Mouse (Mus musculus) forebrain, embryonic 14.5 days (tissue): ENCODE results near the gene Spint2. TPM values are rescaled to one million over a fixed set of nuclear protein-coding genes. Genes with fewer than 3 reads are reported as not detected.

Experiments
- ATAC-seq: fragments of 200-750 bp; cut with Nextera tagmentation; 2 replicates; pipeline ENCODE4 v1.8.0; 2017; ENCODE audit warnings: mild to moderate bottlenecking, moderate library complexity
- DNase-seq: peaks from one replicate; pipeline ENCODE4 v3.0.0-alpha.2; 2015; ENCODE audit warnings: low spot score
- H3K27ac ChIP-seq: fragments of 300-500 bp; sonication (generic); 2 replicates; pipeline ENCODE4 v1.5.1; 2014; ENCODE audit warnings: low read depth, mild to moderate bottlenecking, control low read depth, low read length, moderate library complexity
- H3K27me3 ChIP-seq: fragments of 300-500 bp; sonication (generic); replicated peaks from 2 replicates; pipeline ENCODE4 v1.6.1; 2014; ENCODE audit warnings: low read length, control low read depth, mixed read lengths; ENCODE audit not compliant: control insufficient read depth, insufficient read depth
- H3K36me3 ChIP-seq: fragments of 300-500 bp; sonication (generic); 2 replicates; pipeline ENCODE4 v1.6.1; 2014; ENCODE audit warnings: low read length, control low read depth; ENCODE audit not compliant: control insufficient read depth, insufficient read depth
- H3K4me1 ChIP-seq: fragments of 300-500 bp; sonication (generic); 2 replicates; pipeline ENCODE4 v1.6.1; 2014; ENCODE audit warnings: antibody characterized with exemption, low read length, control low read depth; ENCODE audit not compliant: control insufficient read depth, insufficient read depth
- H3K4me2 ChIP-seq: fragments of 300-500 bp; sonication (generic); 2 replicates; pipeline ENCODE4 v1.6.1; 2014; ENCODE audit warnings: mild to moderate bottlenecking, control low read depth, low read length
- H3K4me3 ChIP-seq: fragments of 300-500 bp; sonication (generic); 2 replicates; pipeline ENCODE4 v1.5.1; 2014; ENCODE audit warnings: low read depth, low read length, control low read depth
- H3K9ac ChIP-seq: fragments of 300-500 bp; sonication (generic); 2 replicates; pipeline ENCODE4 v1.6.1; 2014; ENCODE audit warnings: mild to moderate bottlenecking, low read length, control low read depth, moderate library complexity
- H3K9me3 ChIP-seq: fragments of 300-500 bp; sonication (generic); replicated peaks from 2 replicates; pipeline ENCODE4 v1.6.1; 2016; ENCODE audit warnings: low read length, control low read depth, mixed read lengths; ENCODE audit not compliant: control insufficient read depth
- WGBS: fragments of 180-500 bp; shearing (Covaris S2); extraction: QIAGEN DNeasy Blood & Tissue Kit; methylation state at CpG from one replicate; pipeline ENCODE4 v1.1.7; 2014; 5-methylcytosine and 5-hydroxymethylcytosine counted together
- polyA plus RNA-seq: library from polyadenylated mRNA; unstranded; fragments of >200 nt; fragmentation: Nextera tagmentation; extraction: Ambion mirVana; gene quantifications from 2 replicates; pipeline ENCODE4 v1.2.1, GENCODE M21; 2014

Gene Spint2
- polyA plus RNA-seq, 1 experiment from 2014 or later, result 46.6 TPM

DNA sequence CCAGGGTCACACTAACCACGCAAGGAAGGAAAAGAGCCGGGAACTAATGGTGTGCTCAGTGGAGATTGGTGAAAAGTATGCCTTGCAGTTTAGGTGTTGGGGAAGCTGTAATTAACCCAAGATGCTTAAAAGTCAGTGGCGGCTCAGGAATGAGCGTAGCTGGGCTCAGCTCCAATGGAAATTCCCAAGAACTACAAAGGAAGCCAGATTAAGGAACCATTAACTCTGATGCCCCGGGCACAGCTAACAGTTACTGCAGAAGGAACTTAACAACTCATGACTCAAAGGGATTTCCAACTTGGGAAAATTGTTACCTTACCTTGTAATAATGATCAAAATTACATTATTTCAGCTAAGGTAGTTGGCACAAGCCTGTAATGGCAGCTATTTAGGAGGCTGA is 5.0 kb downstream of the Spint2 start:
- H3K9ac ChIP-seq, result no peak overlapping the region
- peaks cover 5% of the 10 kb centered on the region; the same call in 1 of the 2 replicates for H3K4me1 ChIP-seq
- H3K27ac ChIP-seq, result no peak overlapping the region
- no peak overlapping the region for H3K4me3 ChIP-seq
- 68% methylated on average over 5 of the region's 5 CpGs for WGBS
- H3K4me2 ChIP-seq, result no peak overlapping the region
- no peaks in the 10 kb centered on the region for H3K9me3 ChIP-seq
- H3K36me3 ChIP-seq, result no peaks in the 10 kb centered on the region
- peaks cover 2% of the 10 kb centered on the region for H3K27me3 ChIP-seq
- ATAC-seq, result no peak
- DNase-seq, result no peak

GRCm38 (mm10) chr7:29271687-29272465 is 9.8 kb downstream of the Spint2 start:
- Histone ChIP-seq H3K27ac (no peak overlapping the region; the same call in 1 of the 2 replicates), H3K4me1 (no peaks in the 10 kb centered on the region), H3K36me3 (no peaks in the 10 kb centered on the region), H3K4me2 (no peak overlapping the region), H3K9ac (no peak overlapping the region), H3K4me3 (no peak overlapping the region), H3K27me3 (no peaks in the 10 kb centered on the region), H3K9me3 (no peaks in the 10 kb centered on the region)
- no peak for ATAC-seq
- no peak for DNase-seq
- 73% methylated on average over 8 of the region's 8 CpGs for WGBS

- Histone ChIP-seq H3K27me3 (no peaks in the 10 kb centered on the region), H3K4me2 (no peak overlapping the region), H3K4me1 (no peaks in the 10 kb centered on the region), H3K36me3 (no peaks in the 10 kb centered on the region), H3K9ac (no peak overlapping the region), H3K27ac (no peak overlapping the region), H3K4me3 (no peak overlapping the region), H3K9me3 (no peaks in the 10 kb centered on the region)
- WGBS, result 86% methylated on average over 4 of the region's 4 CpGs
- ATAC-seq, result no peak
- DNase-seq, result no peak
Measured at GRCm38 (mm10) chr7:29270445-29270844, 11.3 kb downstream of the Spint2 start.

- WGBS, result 61% methylated on average over 4 of the region's 4 CpGs
- H3K27me3 ChIP-seq, result no peaks in the 10 kb centered on the region
Measured at GRCm38 (mm10) chr7:29266931-29267330, 14.8 kb downstream of the Spint2 start.

DNA sequence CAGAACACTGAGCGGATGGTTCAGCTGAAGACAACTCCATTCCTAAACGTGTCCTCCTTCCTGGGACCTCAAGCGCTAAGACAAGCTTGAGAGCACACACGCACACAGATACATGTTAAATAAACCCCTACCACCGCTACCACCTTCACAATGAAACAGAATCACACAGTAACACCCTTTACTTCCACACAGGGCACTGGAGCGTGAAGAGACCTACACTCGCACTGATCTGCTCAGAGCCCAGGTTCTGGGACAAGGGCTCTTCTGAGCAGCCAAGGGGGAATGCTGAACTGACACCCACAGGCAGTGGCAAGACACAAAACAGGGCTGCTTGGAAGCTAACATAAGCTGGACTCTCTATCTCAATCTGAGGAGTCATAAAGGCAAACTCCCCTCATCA is 16.1 kb downstream of the Spint2 start:
- no peak for DNase-seq
- H3K9ac ChIP-seq, result no peak overlapping the region
- H3K27me3 ChIP-seq, result no peaks in the 10 kb centered on the region
- WGBS, result 70% methylated on average over 7 of the region's 7 CpGs
- no peak overlapping the region for H3K4me2 ChIP-seq
- no peak for ATAC-seq
- no peak overlapping the region for H3K27ac ChIP-seq
- no peaks in the 10 kb centered on the region for H3K36me3 ChIP-seq
- no peaks in the 10 kb centered on the region for H3K9me3 ChIP-seq
- no peaks in the 10 kb centered on the region for H3K4me1 ChIP-seq
- no peak overlapping the region for H3K4me3 ChIP-seq

More at GRCm38 (mm10) chr7:29266931-29267330, 14.8 kb downstream of the Spint2 start:
- Histone ChIP-seq H3K4me2 (no peak overlapping the region), H3K4me3 (no peak overlapping the region), H3K36me3 (no peaks in the 10 kb centered on the region), H3K9me3 (no peaks in the 10 kb centered on the region), H3K9ac (no peak overlapping the region), H3K4me1 (no peaks in the 10 kb centered on the region), H3K27ac (no peak overlapping the region)
- ATAC-seq (no peak), DNase-seq (no peak)

GRCm38 (mm10) chr7:29263831-29264230 is 17.9 kb downstream of the Spint2 start:
- Histone ChIP-seq H3K4me3 (no peak overlapping the region), H3K9me3 (no peaks in the 10 kb centered on the region), H3K27ac (no peak overlapping the region), H3K27me3 (no peaks in the 10 kb centered on the region), H3K36me3 (no peaks in the 10 kb centered on the region), H3K4me1 (peaks cover 7% of the 10 kb centered on the region), H3K4me2 (no peak overlapping the region), H3K9ac (no peak overlapping the region)
- ATAC-seq (no peak), DNase-seq (no peak)
- 96% methylated on average over 3 of the region's 3 CpGs for WGBS

DNA sequence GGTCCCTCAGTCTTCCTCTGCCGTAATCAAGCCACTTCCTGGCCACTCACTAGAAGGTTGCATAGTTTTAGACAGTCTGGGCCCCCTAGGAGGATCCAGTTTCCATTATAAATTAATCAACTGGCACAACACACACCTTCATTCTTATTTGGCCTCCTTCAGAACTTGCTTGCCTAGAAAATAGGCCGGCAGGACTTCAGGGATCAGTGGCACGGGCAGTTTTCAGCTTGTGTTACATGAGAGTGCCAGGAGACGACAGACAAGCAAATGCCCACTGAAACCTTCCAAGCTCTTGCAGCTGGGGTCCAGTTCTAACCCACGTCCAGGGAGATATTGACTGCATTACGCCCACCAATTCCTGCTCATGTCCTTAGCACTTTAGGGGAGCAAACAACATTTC is 19.6 kb downstream of the Spint2 start:
- peaks cover 7% of the 10 kb centered on the region for H3K4me1 ChIP-seq
- H3K36me3 ChIP-seq, result no peaks in the 10 kb centered on the region
- no peak overlapping the region for H3K4me2 ChIP-seq
- no peaks in the 10 kb centered on the region for H3K9me3 ChIP-seq
- DNase-seq, result no peak
- H3K27me3 ChIP-seq, result no peaks in the 10 kb centered on the region
- H3K4me3 ChIP-seq, result no peak overlapping the region
- H3K27ac ChIP-seq, result no peak overlapping the region
- H3K9ac ChIP-seq, result no peak overlapping the region
- no peak for ATAC-seq
- 87% methylated on average over 6 of the region's 6 CpGs for WGBS

GRCm38 (mm10) chr7:29259781-29260730 is 21.7 kb downstream of the Spint2 start:
- Histone ChIP-seq H3K9me3 (no peaks in the 10 kb centered on the region), H3K36me3 (0 out of 2 replicates have a peak, but pooled peaks cover 2% of the 10 kb centered on the region), H3K9ac (no peak overlapping the region), H3K4me3 (no peak overlapping the region), H3K4me2 (no peak overlapping the region), H3K27ac (peak overlapping the region; percentile 39; the same call in 1 of the 2 replicates), H3K4me1 (peaks cover 7% of the 10 kb centered on the region), H3K27me3 (no peaks in the 10 kb centered on the region)
- ATAC-seq (peak; percentile 50; the same call in 1 of the 2 replicates), DNase-seq (peak; percentile 33)
- 69% methylated on average over 10 of the region's 10 CpGs for WGBS
